Mouse (Mus musculus): ENCODE measurements around the gene Ankrd65. TPM values are rescaled to one million over a fixed set of nuclear protein-coding genes. Genes with fewer than 3 reads are reported as not detected.
A peak's percentile ranks its signal among the peaks of the same experiment; 100 is the strongest.

The Ankrd65 gene
- total RNA-seq, 4 experiments from 2014 or later: not detected

DNA sequence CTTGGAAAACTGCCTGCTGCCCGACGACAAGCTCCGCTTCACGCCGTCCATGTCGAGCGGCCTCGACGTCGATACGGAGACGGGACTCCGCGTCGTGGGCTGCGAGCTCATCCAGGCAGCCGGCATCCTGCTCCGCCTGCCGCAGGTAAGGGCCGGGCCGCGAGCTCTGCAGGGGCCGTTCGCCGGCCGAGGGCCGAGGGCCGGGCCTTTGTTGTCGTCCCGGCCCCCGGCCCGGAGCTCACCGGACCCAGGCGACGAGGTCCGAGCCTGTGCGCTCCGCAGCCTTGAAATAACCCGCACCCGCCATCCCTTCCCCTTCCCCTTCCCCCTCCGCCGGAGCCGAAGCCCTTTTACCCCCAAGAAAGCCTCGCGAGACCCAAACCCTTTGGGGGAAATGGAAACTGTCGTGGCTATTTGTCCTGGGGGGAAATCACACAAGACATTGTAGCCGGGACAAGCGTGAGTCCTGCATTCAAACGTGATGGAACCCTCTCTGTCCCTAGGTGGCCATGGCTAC, 22.5 kb downstream of the Ankrd65 start:
- peak; percentile 36 for DNase-seq

DNA sequence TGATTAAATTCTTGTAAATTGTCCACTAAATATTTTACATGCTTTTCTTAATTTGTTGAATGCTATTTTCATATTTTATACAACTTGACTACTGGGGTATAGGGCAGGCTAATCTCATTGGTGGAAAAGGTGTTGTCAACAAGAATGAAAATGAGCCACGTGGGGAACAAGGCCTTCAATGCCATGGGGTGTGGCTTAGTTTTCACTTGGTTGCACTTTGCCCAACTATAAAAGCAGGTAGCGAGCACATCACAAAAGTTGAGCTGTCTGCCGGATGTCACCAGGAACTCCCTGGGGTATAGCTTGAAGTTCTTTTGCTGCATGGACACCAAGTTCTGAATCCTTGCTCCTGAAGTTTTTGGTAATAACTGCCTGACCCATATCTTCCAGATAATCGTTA, 27.3 kb downstream of the Ankrd65 start:
- DNase-seq: no peak

DNA sequence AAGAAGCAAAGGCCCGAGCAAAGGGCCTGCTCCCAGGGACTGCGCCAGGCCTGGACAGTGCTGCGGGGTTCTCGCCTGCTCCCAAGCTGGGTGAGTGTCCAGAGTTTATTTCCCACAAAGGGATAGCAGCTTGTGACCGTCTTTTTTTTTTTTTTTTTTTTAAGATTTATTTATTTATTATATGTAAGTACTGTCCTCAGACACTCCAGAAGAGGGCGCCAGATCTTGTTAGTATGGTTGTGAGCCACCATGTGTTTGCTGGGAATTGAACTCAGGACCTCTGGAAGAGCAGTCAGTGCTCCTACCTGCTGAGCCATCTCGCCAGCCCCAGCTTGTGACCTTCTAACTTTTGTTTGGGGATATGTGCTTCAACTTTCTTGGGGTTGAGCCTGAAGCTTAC, 30.8 kb downstream of the Ankrd65 start:
- no peak for DNase-seq

DNA sequence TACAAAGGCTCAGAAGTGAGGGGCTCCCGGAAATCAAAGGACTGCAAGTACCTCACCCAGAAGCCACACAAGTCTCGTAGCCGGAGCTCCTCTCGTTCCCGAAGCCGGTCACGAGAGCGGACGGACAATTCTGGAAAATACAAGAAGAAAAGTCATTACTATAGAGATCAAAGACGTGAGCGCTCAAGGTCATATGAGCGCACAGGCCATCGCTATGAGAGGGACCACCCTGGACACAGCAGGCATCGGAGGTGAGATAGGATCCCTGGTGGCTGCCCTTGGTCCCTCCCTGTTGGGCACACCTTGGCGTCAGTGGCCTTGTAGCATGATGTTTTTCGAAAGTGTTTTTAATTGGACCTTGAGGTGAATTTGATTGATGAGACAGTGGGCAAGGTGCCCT, 33.2 kb downstream of the Ankrd65 start:
- peak; percentile 42 for DNase-seq

DNA sequence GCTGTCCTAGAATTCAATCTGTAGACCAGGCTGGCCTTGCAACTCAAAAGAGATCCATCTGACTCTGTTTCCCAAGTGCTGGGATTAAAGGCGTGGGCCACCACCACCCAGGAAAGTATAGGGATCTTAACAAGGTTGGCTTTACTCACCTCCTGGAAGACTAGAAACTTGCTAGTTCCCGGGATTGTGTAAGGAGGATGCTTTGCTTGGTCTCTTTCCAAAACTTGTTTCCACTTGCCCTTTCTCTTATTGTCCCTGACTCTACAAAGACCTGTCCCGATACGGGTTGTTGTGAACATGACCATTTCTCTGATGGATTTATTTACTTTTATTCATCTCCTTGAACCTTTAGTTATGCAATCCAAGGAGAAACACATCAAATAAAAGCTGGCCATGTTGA, 39.6 kb downstream of the Ankrd65 start:
- no peak for DNase-seq

GRCm38 (mm10) chr4:155830596-155830995, 40.4 kb downstream of the Ankrd65 start:
- no peak for DNase-seq

- peak; percentile 92 for DNase-seq
Observed at GRCm38 (mm10) chr4:155831205-155831766, 41.0 kb downstream of the Ankrd65 start, which contains the start of gene Aurkaip1. Gene Aurkaip1 (plus strand): TSS chr4:155831272.

DNA sequence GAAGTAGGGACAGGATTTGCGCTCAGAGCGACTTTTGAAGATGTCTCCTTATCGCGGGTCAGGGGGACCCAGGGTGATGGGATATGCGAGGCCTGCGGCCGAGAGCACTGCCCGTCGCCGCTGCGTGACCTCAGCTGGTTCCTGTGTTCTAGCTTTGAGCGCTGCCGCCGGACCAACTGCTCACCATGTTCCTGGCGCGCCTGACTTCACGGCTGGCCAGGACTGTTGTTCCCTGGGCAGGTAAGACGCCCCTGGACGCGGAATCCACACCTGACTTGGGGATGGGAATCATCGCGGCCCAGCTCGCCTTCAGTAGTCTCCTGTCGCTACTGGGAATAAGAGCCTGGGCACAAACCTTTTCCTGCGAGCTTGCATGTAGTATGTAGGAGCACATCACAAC, 41.6 kb downstream of the Ankrd65 start:
- DNase-seq: no peak

DNA sequence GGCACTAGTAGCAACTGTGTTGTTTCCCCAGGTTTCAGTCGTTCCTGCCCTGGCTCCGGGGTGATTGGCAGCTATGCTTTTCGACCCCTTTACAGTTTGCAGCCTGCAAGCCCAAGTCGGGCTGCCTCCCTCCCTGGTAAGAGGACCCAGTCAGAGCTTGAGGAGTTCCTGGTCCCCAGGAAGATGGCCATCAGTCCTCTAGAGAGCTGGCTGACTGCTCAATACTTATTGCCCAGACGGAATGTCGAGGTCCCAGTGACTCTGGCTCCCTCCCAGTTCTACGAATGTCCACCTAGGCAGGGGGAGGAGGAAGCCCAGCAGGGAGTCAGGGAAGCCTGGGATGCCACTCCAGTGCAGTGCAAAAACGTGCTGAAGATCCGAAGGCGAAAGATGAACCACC, 42.1 kb downstream of the Ankrd65 start:
- no peak for DNase-seq

DNA sequence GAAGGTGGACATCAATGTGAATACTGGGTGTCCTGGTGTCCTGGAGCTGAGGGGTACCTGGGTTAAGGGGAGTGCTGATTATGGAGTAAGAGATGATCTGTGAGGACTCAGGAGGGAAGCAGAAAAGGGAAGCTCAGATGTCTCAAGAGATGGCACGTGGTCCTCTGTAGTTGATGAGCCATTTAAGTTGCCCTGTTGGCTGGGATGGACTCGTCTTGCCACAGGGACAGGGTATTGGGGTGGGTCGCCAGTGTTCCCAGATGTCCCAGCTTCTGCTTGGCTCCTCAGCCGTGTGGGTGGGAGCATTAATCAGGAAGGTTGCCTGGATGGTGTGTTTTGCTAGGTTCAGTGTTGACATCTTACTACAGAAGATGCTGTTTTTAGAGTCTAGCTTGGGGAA, 43.0 kb downstream of the Ankrd65 start:
- no peak for DNase-seq

DNA sequence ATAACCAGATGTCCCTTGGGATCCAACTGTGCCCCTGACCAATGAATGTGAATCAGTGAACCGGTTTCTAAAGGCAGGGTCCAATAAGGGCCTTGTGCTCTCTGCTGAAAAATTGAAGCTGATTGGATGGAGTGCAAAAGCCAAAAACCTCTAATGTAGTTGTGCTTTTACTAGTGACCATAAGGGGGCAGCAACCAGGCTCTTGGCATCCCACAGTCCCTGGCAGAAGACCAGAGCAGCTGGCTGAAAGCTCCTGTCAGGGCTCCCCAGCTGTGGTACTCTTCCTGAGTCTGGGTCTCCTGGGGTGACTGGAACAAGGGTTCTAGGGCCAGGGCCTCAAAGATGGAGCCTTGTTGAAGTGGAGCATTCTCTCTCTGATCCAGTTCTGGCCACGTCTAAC, 43.6 kb downstream of the Ankrd65 start:
- peak; percentile 72 for DNase-seq

DNA sequence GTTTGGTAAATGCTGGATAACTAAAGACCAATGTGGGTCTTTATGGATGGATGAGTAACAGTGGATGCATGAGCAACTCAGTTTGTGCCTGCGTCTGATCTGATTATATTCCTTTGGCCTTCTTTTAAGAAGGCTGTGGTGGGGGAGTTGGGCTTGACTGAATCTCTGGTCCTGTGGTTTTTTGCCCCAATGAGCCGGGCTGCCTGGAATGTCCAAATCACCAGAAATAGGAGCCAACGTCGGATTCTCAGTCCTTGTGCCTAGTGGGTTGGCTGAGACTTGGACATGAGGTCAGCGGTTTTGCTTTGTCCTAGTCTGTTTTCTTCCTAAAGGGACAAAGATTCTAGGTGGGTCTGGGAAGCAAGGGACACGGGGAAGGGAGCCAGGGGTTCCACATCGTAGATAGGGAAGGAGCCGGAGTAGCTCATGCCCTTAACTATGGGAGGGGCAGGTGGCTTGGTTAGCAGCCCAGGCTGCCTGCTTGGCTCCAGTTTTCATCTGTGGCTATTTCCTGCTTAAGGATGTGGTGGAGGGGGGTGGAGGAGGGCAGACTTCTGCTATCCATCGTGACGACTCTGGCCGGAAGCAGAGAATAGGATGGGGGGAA, 47.3 kb downstream of the Ankrd65 start:
- DNase-seq: no peak

DNA sequence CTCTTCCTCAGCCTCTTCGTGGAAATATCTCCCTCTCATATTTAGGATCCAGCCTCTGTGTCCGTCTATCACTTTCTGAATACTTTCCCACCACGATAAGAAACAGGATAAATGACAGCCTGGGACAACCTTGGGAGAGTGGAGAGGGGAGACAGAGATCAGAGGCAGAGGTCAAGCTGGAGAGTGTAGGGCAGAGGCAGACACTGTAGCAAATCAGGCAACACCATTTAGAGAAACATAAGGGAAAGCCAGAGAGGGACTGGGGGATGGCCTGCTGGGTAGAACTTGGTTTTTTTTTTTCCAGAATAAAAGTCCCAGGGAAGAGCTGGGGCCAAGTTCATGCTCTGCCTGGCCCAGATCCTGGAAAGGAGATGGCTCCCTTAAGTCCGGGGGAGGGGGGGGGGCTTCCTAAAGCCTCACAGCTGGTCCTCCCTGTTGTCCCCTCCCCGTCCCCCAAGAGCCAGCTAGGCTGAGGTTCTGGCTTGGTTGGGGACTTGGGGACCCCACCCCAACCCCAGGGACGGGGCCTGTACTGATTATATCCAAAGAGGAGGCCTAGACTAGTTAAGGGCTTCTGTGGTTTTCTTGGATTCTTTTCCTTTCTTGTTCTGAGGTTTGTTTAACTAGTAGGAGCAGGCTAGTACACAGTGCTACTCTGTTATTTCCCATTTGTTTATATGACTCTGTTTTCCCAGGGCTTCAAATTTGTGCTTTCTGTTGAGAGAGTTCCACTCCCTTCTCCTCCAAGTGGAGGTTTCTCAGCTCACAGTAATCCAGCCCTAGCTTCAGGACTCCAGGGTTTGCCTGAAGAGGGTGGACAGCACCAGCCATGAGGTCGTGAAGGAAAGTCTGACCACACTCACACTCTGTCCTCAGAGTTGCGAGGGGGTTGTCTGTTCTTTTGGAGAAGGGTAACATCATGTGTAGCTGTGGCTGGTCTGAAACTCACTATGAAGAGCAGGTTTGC, 48.2 kb downstream of the Ankrd65 start:
- no peak for DNase-seq

DNA sequence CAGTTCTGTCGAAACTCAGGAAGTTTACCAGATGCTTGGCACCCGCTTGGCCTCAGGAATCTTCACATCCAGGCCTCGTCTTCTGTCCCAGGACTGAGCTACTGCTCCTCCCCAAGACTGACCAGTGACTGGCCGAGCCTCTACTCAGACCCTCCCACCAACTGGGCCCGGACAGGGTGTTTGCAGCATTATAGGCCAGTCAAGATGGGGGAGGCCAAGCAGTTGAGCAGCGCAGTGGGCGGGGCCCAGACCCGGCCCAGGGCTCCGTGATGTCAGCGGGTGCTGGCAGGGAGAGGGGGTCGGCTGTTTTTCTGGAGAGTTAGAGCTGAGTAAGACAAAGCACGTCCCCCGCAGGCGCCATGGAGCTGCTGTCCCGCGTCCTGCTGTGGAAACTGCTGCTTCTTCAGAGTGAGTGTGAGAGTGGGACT, 49.3 kb downstream of the Ankrd65 start, which contains the start of gene Mxra8:
Mxra8 (plus strand) TSS at position 198 of the 428 bp plus-strand sequence.
- DNase-seq: peak; percentile 79

DNA sequence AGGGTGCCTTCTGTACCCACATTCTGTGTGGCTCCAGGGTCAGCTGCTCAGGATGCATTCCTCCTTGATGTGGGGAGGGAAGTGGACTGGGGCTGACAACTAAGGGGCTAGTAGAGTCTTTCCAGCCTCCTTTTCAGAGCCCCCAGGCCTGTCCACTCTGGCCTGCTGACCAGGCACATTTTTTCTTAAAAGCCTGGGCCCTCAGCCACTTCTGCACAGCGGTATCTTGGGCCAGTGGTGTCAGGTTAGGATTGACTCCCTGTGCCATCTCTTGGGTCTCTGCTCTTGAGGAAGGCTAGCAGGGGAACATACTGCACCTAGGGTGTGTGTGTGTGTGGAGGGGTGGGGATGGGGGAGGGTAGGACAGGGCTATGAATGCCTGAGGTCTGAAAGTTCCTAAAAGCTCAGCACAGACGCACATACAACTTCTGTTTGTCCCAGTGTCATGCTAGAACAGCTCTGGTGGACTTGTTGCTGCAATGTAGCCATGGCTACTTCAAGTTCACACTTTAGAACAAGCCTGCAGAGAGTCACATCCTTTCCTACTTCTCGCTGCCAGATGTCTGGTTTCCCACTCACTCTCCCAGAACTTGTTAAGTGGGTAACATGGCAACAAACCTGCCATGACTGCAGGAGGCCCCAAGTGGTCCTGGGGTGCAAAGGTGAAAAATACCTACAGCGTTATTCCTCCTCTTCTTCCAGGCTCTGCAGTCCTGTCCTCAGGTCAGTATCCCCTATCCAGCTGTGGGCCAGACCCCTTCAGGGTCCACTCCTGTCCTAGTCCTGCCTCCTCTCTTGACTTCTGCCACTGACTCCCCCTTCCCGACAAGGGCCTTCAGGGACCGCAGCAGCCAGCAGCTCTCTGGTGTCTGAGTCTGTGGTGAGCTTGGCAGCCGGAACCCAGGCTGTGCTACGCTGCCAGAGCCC, 50.1 kb downstream of the Ankrd65 start:
- no peak for DNase-seq

DNA sequence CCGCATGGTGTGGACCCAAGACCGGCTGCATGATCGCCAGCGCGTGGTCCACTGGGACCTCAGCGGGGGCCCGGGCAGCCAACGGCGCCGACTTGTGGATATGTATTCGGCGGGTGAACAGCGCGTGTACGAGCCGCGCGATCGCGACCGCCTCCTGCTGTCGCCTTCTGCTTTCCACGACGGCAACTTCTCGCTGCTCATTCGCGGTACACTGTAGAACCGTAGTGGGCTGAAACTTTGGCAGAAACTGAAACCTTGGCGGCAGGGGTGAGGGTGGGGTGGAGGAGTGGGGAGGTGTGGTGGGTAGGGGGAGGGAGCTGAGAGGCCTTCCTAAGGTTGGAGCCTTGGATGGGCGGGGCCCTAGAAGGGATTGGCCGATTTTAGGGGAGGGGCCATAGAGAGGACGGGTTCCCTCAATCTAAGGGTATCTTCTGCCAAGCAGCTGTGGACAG, 50.8 kb downstream of the Ankrd65 start:
- peak; percentile 55 for DNase-seq

- no peak for DNase-seq
Observed at GRCm38 (mm10) chr4:155841651-155842270, 51.5 kb downstream of the Ankrd65 start.

DNA sequence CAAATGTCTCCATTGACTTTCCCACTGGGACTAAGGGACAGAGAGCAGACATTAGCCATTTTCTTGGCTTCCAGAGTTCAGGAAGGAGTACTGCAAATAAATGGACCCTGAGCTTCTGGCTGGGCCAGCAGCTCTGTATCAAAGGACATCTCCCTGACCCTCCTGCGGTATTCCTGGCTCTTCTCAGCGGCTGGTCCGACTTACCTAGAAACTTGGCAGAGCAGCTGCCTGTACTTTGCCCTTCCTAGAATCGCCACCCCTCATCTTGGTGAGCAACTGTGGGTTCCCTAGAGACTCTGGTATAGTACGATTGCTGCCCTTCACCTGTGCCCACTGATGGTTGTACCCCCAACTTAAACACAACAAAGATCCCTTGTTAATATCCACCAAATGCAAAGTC, 53.0 kb downstream of the Ankrd65 start:
- DNase-seq: no peak

DNA sequence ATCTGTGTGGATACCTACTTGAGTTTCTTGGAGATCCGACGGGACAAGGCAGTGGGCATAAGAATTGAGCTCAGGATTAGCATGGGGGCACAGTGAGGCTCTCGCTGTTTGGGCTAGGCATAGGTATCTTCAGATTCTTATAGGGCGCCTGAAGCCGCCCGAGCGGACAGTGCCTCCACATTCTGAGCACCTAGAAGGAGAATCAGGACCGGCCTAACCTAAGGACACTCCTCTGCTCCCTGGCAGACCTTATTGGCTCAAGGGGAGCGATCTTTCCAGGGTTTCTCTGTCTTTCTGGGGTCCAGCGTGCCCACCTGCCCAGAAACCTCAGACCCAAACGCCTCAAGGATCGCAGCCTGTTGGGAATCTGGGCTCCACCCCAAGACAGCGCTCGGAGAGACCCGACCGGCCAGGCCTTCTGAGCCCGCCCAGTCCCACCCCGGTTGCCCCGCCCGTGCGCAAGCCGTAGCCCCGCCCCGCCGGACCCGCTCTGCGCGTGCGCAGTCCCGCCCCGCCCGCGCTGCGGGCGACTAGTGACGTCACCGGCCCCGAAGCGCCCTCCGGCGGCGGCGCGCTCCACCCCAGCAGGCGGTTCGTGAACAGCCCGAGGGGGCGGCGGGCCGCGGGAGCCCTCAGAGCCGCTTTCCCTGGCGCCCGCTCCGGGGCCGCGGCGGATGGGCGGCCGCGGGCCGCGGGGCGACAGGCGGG, 56.8 kb downstream of the Ankrd65 start, which contains the start of gene Dvl1:
Dvl1 (plus strand) TSS at position 532 of the 708 bp plus-strand sequence.
- DNase-seq: peak; percentile 88

GRCm38 (mm10) chr4:155847591-155848352, 57.5 kb downstream of the Ankrd65 start:
- no peak for DNase-seq
